Mouse (Mus musculus) liver, embryonic 14.5 days (tissue): ENCODE data around the gene Osbpl10.

Experiments used
- CTCF ChIP-seq: IDR thresholded peaks from 2 replicates; pipeline ENCODE4 v1.5.1; 2016; ENCODE audit warnings: antibody characterized with exemption, low read depth, control low read depth
- EP300 ChIP-seq: IDR thresholded peaks from 2 replicates; pipeline ENCODE4 v1.6.1; 2016; ENCODE audit warnings: antibody characterized with exemption, low read depth

- TF ChIP-seq CTCF (no peak), EP300 (no peak)
Observed at GRCm38 (mm10) chr9:115214572-115215571, 236.5 kb downstream of the Osbpl10 start.
